Mouse (Mus musculus): ENCODE data around the gene Rpl36a.

DNA sequence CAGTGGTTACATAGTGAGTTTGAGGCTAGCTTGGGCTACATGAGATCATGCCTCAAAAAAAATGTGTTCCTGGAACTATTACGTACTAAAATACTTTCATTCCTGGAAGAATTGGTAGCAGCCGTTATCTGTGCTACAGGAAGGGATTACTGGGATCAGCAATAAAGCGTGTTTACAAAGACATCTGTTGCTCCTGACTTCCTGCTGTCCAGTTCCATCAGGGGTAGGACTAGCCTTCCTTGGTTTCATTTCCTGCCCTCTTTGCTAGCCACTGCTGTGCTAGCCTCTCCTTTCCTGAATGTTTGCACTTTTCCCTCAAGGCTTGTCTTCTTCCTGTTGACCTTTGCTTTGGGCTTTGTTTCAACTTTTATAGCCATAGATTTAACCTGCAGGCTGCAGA, 50.4 kb downstream of the Rpl36a start:
- no peak for TF ChIP-seq CTCF (IDR thresholded peaks at IDR 0.05; ENCODE audit: low read depth, low read length)
- TF ChIP-seq POLR2A (IDR thresholded peaks at IDR 0.05; ENCODE audit: insufficient read depth, low read length) = no peak
- TF ChIP-seq EP300 (IDR thresholded peaks at IDR 0.05; ENCODE audit: insufficient read depth, low read depth, low read length) = no peak
